Mouse (Mus musculus): Measurements from ENCODE around the gene C3. TPM values are rescaled to one million over a fixed set of nuclear protein-coding genes. Genes with fewer than 3 reads are reported as not detected.

The C3 gene
- polyA plus RNA-seq, 1 experiment from 2014 or later, result 609 TPM

DNA sequence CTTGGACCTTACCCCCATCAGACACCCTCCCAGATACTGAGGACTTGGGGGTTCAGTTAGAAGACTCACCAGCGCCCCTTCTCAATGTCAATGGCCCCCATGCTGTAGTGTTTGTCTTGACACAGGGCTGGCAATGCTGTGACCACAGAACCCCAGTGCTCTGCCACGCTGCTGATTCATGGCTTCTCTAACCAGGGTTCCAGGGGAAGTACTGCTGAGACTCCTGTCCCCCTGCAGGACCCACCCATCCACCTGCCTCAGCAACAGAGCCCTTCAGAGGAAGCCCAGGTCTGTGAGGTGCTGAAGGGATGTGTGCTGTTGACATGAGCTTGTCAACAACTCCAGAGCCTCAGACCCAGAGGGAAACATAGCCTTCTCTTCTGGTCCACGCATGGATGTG, 33.2 kb downstream of the C3 start:
- no peaks in the 10 kb centered on the region; the same call in none of the 2 replicates for H3K4me1 ChIP-seq (ENCODE audit: control insufficient read depth, low read depth, low read length)
- no peak overlapping the region for H3K9ac ChIP-seq (ENCODE audit: low read depth, low read length)
- ATAC-seq (ENCODE audit: low read depth), result no peak
- H3K4me2 ChIP-seq (ENCODE audit: low read depth, low read length), result no peak overlapping the region
- no peaks in the 10 kb centered on the region for H3K27me3 ChIP-seq (ENCODE audit: control insufficient read depth, insufficient read depth, low read depth, low read length)
- H3K27ac ChIP-seq (ENCODE audit: low read length), result no peak overlapping the region
- no peaks in the 10 kb centered on the region for H3K36me3 ChIP-seq (ENCODE audit: control insufficient read depth, insufficient read depth)
- WGBS (ENCODE audit: insufficient replicate concordance), result 52% methylated on average over 3 of the region's 3 CpGs
- no peaks in the 10 kb centered on the region for H3K9me3 ChIP-seq (replicated peaks; ENCODE audit: control insufficient read depth, low read length)
- H3K4me3 ChIP-seq (ENCODE audit: low read depth, low read length), result no peak overlapping the region

DNA sequence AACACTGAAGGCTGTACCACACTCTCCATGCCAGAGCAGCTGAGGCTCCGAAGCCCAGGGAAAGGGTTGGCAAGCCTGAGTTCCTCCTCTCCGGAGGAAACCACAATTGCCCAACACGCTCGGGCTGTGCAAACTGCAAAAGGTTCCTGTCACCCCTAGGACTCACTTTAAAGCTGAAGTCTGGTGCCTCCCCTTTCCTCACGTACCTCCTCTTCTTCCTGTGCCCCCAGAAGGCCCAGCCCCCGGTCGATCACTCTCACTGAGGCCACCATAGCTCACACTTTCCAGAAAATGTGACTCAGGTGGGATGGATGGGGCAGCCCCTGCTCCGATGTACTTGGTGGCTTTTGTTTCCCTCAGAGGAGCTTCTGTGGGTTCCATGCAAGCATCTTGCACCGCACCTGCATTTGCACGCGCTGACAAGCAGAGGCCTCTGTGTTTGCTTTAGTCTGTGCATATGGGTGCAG, 33.9 kb downstream of the C3 start, which contains the start of gene Tnfsf14:
Tnfsf14 (minus strand) TSS at position 137 of the 467 bp plus-strand sequence.
- peak within 1 kb of the TSS; percentile 19; the same call in 1 of the 2 replicates for H3K4me2 ChIP-seq (ENCODE audit: low read depth, low read length)
- H3K4me1 ChIP-seq (ENCODE audit: control insufficient read depth, low read depth, low read length), result no peaks in the 10 kb centered on the region; the same call in none of the 2 replicates
- H3K27me3 ChIP-seq (ENCODE audit: control insufficient read depth, insufficient read depth, low read depth, low read length), result no peaks in the 10 kb centered on the region
- WGBS (ENCODE audit: insufficient replicate concordance), result 25% methylated on average over 11 of the region's 11 CpGs
- ATAC-seq (ENCODE audit: low read depth), result peak; percentile 28; the same call in 1 of the 2 replicates
- H3K36me3 ChIP-seq (ENCODE audit: control insufficient read depth, insufficient read depth), result no peaks in the 10 kb centered on the region
- peak within 1 kb of the TSS; percentile 17; the same call in 1 of the 2 replicates for H3K9ac ChIP-seq (ENCODE audit: low read depth, low read length)
- H3K9me3 ChIP-seq (replicated peaks; ENCODE audit: control insufficient read depth, low read length), result no peaks in the 10 kb centered on the region
- peak within 1 kb of the TSS; percentile 35 for H3K4me3 ChIP-seq (ENCODE audit: low read depth, low read length)
- H3K27ac ChIP-seq (ENCODE audit: low read length), result 0 out of 2 replicates have a peak within 1 kb of the TSS, but pooled peaks have one; percentile 28

- Histone ChIP-seq H3K4me1 (ENCODE audit: control insufficient read depth, low read depth, low read length) (peaks cover 2% of the 10 kb centered on the region), H3K4me2 (ENCODE audit: low read depth, low read length) (peak overlapping the region; percentile 13; the same call in 1 of the 2 replicates), H3K27ac (ENCODE audit: low read length) (no peak overlapping the region), H3K27me3 (ENCODE audit: control insufficient read depth, insufficient read depth, low read depth, low read length) (no peaks in the 10 kb centered on the region), H3K9me3 (replicated peaks; ENCODE audit: control insufficient read depth, low read length) (no peaks in the 10 kb centered on the region), H3K9ac (ENCODE audit: low read depth, low read length) (no peak overlapping the region), H3K36me3 (ENCODE audit: control insufficient read depth, insufficient read depth) (no peaks in the 10 kb centered on the region), H3K4me3 (ENCODE audit: low read depth, low read length) (no peak overlapping the region)
- ATAC-seq (ENCODE audit: low read depth), result no peak
- WGBS (ENCODE audit: insufficient replicate concordance), result 29% methylated on average over 12 of the region's 12 CpGs
Observed at GRCm38 (mm10) chr17:57188510-57189192, 39.3 kb downstream of the C3 start.

GRCm38 (mm10) chr17:57185641-57186040, 42.3 kb downstream of the C3 start:
- Histone ChIP-seq H3K9me3 (replicated peaks; ENCODE audit: control insufficient read depth, low read length) (no peaks in the 10 kb centered on the region), H3K4me3 (ENCODE audit: low read depth, low read length) (no peak overlapping the region), H3K4me2 (ENCODE audit: low read depth, low read length) (no peak overlapping the region), H3K27ac (ENCODE audit: low read length) (no peak overlapping the region), H3K36me3 (ENCODE audit: control insufficient read depth, insufficient read depth) (no peaks in the 10 kb centered on the region), H3K4me1 (ENCODE audit: control insufficient read depth, low read depth, low read length) (peaks cover 2% of the 10 kb centered on the region), H3K27me3 (ENCODE audit: control insufficient read depth, insufficient read depth, low read depth, low read length) (no peaks in the 10 kb centered on the region), H3K9ac (ENCODE audit: low read depth, low read length) (no peak overlapping the region)
- WGBS (ENCODE audit: insufficient replicate concordance), result 28% methylated on average over 2 of the region's 2 CpGs
- ATAC-seq (ENCODE audit: low read depth), result no peak

- WGBS (ENCODE audit: insufficient replicate concordance), result 25% methylated on average over 3 of the region's 3 CpGs
- Histone ChIP-seq H3K9ac (ENCODE audit: low read depth, low read length) (no peak overlapping the region), H3K4me3 (ENCODE audit: low read depth, low read length) (no peak overlapping the region), H3K9me3 (replicated peaks; ENCODE audit: control insufficient read depth, low read length) (no peaks in the 10 kb centered on the region), H3K4me2 (ENCODE audit: low read depth, low read length) (no peak overlapping the region), H3K27me3 (ENCODE audit: control insufficient read depth, insufficient read depth, low read depth, low read length) (no peaks in the 10 kb centered on the region), H3K36me3 (ENCODE audit: control insufficient read depth, insufficient read depth) (no peaks in the 10 kb centered on the region), H3K4me1 (ENCODE audit: control insufficient read depth, low read depth, low read length) (no peaks in the 10 kb centered on the region), H3K27ac (ENCODE audit: low read length) (no peak overlapping the region)
- no peak for ATAC-seq (ENCODE audit: low read depth)
Observed at GRCm38 (mm10) chr17:57182871-57183270, 45.1 kb downstream of the C3 start.

DNA sequence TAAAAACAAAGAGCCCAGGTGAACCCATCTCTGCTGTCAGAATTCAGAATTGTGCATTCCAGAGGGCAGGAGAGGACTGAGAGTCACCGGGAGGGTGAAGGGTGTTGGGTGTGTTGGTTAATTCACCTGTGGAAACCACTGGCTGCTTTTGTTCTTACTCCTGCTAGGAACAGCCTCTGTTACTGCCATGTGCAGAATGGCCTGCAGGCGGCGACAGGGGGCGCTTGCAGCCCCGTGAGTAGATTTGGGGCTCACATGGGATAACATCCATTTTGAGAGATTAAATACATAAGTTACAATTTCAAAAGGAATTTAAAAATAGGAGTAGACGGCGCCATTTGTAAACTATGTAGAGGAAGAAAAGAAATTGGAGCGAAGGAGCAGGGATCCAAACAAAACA, 47.6 kb downstream of the C3 start:
- no peak overlapping the region for H3K27ac ChIP-seq (ENCODE audit: low read length)
- no peak overlapping the region for H3K4me2 ChIP-seq (ENCODE audit: low read depth, low read length)
- no peaks in the 10 kb centered on the region for H3K4me1 ChIP-seq (ENCODE audit: control insufficient read depth, low read depth, low read length)
- no peaks in the 10 kb centered on the region for H3K36me3 ChIP-seq (ENCODE audit: control insufficient read depth, insufficient read depth)
- WGBS (ENCODE audit: insufficient replicate concordance), result 31% methylated on average over 8 of the region's 8 CpGs
- H3K9me3 ChIP-seq (replicated peaks; ENCODE audit: control insufficient read depth, low read length), result no peaks in the 10 kb centered on the region
- H3K9ac ChIP-seq (ENCODE audit: low read depth, low read length), result no peak overlapping the region
- no peak overlapping the region for H3K4me3 ChIP-seq (ENCODE audit: low read depth, low read length)
- ATAC-seq (ENCODE audit: low read depth), result no peak
- no peaks in the 10 kb centered on the region for H3K27me3 ChIP-seq (ENCODE audit: control insufficient read depth, insufficient read depth, low read depth, low read length)

- Histone ChIP-seq H3K9me3 (replicated peaks; ENCODE audit: control insufficient read depth, low read length) (no peaks in the 10 kb centered on the region), H3K27me3 (ENCODE audit: control insufficient read depth, insufficient read depth, low read depth, low read length) (no peaks in the 10 kb centered on the region), H3K9ac (ENCODE audit: low read depth, low read length) (no peak overlapping the region), H3K4me2 (ENCODE audit: low read depth, low read length) (no peak overlapping the region), H3K4me3 (ENCODE audit: low read depth, low read length) (no peak overlapping the region), H3K36me3 (ENCODE audit: control insufficient read depth, insufficient read depth) (no peaks in the 10 kb centered on the region), H3K4me1 (ENCODE audit: control insufficient read depth, low read depth, low read length) (no peaks in the 10 kb centered on the region), H3K27ac (ENCODE audit: low read length) (no peak overlapping the region)
- ATAC-seq (ENCODE audit: low read depth), result no peak
- WGBS (ENCODE audit: insufficient replicate concordance), result 37% methylated on average over 4 of the region's 4 CpGs
Observed at GRCm38 (mm10) chr17:57173351-57173750, 54.6 kb downstream of the C3 start.

GRCm38 (mm10) chr17:57172378-57172777, 55.6 kb downstream of the C3 start:
- no peaks in the 10 kb centered on the region for H3K4me1 ChIP-seq (ENCODE audit: control insufficient read depth, low read depth, low read length)
- no peaks in the 10 kb centered on the region for H3K9me3 ChIP-seq (replicated peaks; ENCODE audit: control insufficient read depth, low read length)
- WGBS (ENCODE audit: insufficient replicate concordance), result 48% methylated on average over 5 of the region's 5 CpGs
- no peak overlapping the region for H3K4me3 ChIP-seq (ENCODE audit: low read depth, low read length)
- H3K36me3 ChIP-seq (ENCODE audit: control insufficient read depth, insufficient read depth), result no peaks in the 10 kb centered on the region
- H3K27ac ChIP-seq (ENCODE audit: low read length), result no peak overlapping the region
- ATAC-seq (ENCODE audit: low read depth), result no peak
- H3K27me3 ChIP-seq (ENCODE audit: control insufficient read depth, insufficient read depth, low read depth, low read length), result no peaks in the 10 kb centered on the region
- H3K4me2 ChIP-seq (ENCODE audit: low read depth, low read length), result no peak overlapping the region
- H3K9ac ChIP-seq (ENCODE audit: low read depth, low read length), result no peak overlapping the region

- Histone ChIP-seq H3K36me3 (ENCODE audit: control insufficient read depth, insufficient read depth) (no peaks in the 10 kb centered on the region), H3K4me3 (ENCODE audit: low read depth, low read length) (no peak overlapping the region), H3K9ac (ENCODE audit: low read depth, low read length) (no peak overlapping the region), H3K27ac (ENCODE audit: low read length) (no peak overlapping the region), H3K27me3 (ENCODE audit: control insufficient read depth, insufficient read depth, low read depth, low read length) (no peaks in the 10 kb centered on the region), H3K9me3 (replicated peaks; ENCODE audit: control insufficient read depth, low read length) (no peaks in the 10 kb centered on the region), H3K4me2 (ENCODE audit: low read depth, low read length) (no peak overlapping the region), H3K4me1 (ENCODE audit: control insufficient read depth, low read depth, low read length) (no peaks in the 10 kb centered on the region)
- WGBS (ENCODE audit: insufficient replicate concordance), result 24% methylated on average over 5 of the region's 5 CpGs
- ATAC-seq (ENCODE audit: low read depth), result no peak
Observed at GRCm38 (mm10) chr17:57170616-57171260, 57.2 kb downstream of the C3 start.
